Mouse (Mus musculus) heart, adult 2 months (tissue): Measurements from ENCODE around the gene Tmprss11b. TPM values are rescaled to one million over a fixed set of nuclear protein-coding genes. Genes with fewer than 3 reads are reported as not detected.
A peak's percentile ranks its signal among the peaks of the same experiment; 100 is the strongest.
"Not testable (repeated sequence)": the region's sequence is repeated elsewhere in the genome, so short reads cannot be mapped to it uniquely, and the experiment has no call there.

Source experiments
- DNase-seq, 2 experiments: peaks; one replicate each; pipeline ENCODE4 v3.0.0; 2021
- H3K27ac ChIP-seq: fragments of 200-600 bp; 2 replicates; pipeline ENCODE4 v1.8.1; 2022
- H3K27me3 ChIP-seq: fragments of 200-500 bp; 2 replicates; pipeline ENCODE4 v1.6.1; 2012; ENCODE audit warnings: mild to moderate bottlenecking, low read length, inconsistent platforms, mixed read lengths; ENCODE audit not compliant: control insufficient read depth, insufficient read depth
- H3K36me3 ChIP-seq: fragments of 200-500 bp; 2 replicates; pipeline ENCODE4 v1.6.1; 2012; ENCODE audit warnings: low read length, inconsistent platforms; ENCODE audit not compliant: control insufficient read depth, insufficient read depth
- H3K4me1 ChIP-seq: fragments of 200-500 bp; 2 replicates; pipeline ENCODE4 v1.6.1; 2011; ENCODE audit warnings: low read length; ENCODE audit not compliant: control insufficient read depth, insufficient read depth
- H3K4me3 ChIP-seq: fragments of 200-600 bp; 2 replicates; pipeline ENCODE4 v1.8.1; 2022
- H3K79me2 ChIP-seq: fragments of 200-500 bp; replicated peaks from 2 replicates; pipeline ENCODE4 v1.6.1; 2012; ENCODE audit warnings: mild to moderate bottlenecking, inconsistent platforms, low read length, moderate library complexity, mixed read lengths; ENCODE audit not compliant: control insufficient read depth, insufficient read depth
- H3K9ac ChIP-seq: fragments of 200-500 bp; 2 replicates; pipeline ENCODE4 v1.6.1; 2012; ENCODE audit warnings: low read depth, mild to moderate bottlenecking, control low read depth, inconsistent platforms, low read length, mixed read lengths
- CTCF ChIP-seq: fragments of 200-600 bp; IDR thresholded peaks from 2 replicates; pipeline ENCODE4 v1.8.1; 2022; ENCODE audit warnings: antibody characterized with exemption, mild to moderate bottlenecking, moderate library complexity
- EP300 ChIP-seq: fragments of 200-500 bp; IDR thresholded peaks from 2 replicates; pipeline ENCODE4 v1.6.1; 2011; ENCODE audit warnings: low read depth, low read length, control low read depth; ENCODE audit not compliant: insufficient read depth
- POLR2A ChIP-seq: fragments of 200-500 bp; IDR thresholded peaks from 2 replicates; pipeline ENCODE4 v1.6.1; 2011; ENCODE audit warnings: mild to moderate bottlenecking, low read depth, low read length, control low read depth; ENCODE audit not compliant: insufficient read depth
- WGBS: fragments of 180-500 bp; shearing (Covaris S2); methylation state at CpG from one replicate; pipeline ENCODE4 v1.1.7; 2018; 5-methylcytosine and 5-hydroxymethylcytosine counted together
- intact Hi-C: fragments of 180-260 bp; cut with DNase I; formaldehyde crosslinking; loops from one replicate; pipeline ENCODE4 v1.15.1; 2025
- polyA plus RNA-seq: library from polyadenylated mRNA; depleted of rRNA; stranded (reverse); fragments of >200 nt; gene quantifications from 2 replicates; pipeline ENCODE4 v1.2.3, GENCODE M21; 2012; rRNA removed
- total RNA-seq, 2 experiments: library from RNA; stranded (reverse); gene quantifications; 2 replicates each; pipeline ENCODE4 v1.2.3; 2021

The Tmprss11b gene
- total and polyA plus RNA-seq, 3 experiments = not detected

- H3K4me1 ChIP-seq, H3K79me2 ChIP-seq, H3K4me3 ChIP-seq, DNase-seq, H3K27ac ChIP-seq, H3K27me3 ChIP-seq, intact Hi-C loops, H3K36me3 ChIP-seq, H3K9ac ChIP-seq: not testable (repeated sequence)
- 28% methylated on average over 4 of the region's 4 CpGs for WGBS
- TF ChIP-seq CTCF = peak; percentile 46
Measured at GRCm38 (mm10) chr5:86649185-86649584, 27.0 kb downstream of the Tmprss11b start.

- Histone ChIP-seq H3K4me3 (no peak overlapping the region), H3K36me3 (no peaks in the 10 kb centered on the region), H3K27ac (no peak overlapping the region), H3K4me1 (no peaks in the 10 kb centered on the region), H3K9ac (no peak overlapping the region), H3K27me3 (no peaks in the 10 kb centered on the region), H3K79me2 (no peaks in the 10 kb centered on the region)
- TF ChIP-seq CTCF (no peak), POLR2A (no peak), EP300 (no peak)
- no peak for DNase-seq
- 18% methylated on average over 3 of the region's 3 CpGs for WGBS
- intact Hi-C loops = no loop called here
Measured at GRCm38 (mm10) chr5:86640795-86641194, 35.4 kb downstream of the Tmprss11b start.

GRCm38 (mm10) chr5:86632324-86632723 is 43.8 kb downstream of the Tmprss11b start, which contains the start of gene Tmprss11f:
Gene Tmprss11f (minus strand): TSS chr5:86632424.
- WGBS = 66% methylated on average over 5 of the region's 5 CpGs
- Histone ChIP-seq H3K27me3 (no peaks in the 10 kb centered on the region), H3K36me3 (no peaks in the 10 kb centered on the region), H3K4me3 (no peak within 1 kb of the TSS), H3K9ac (no peak within 1 kb of the TSS), H3K79me2 (no peaks in the 10 kb centered on the region), H3K27ac (no peak within 1 kb of the TSS), H3K4me1 (no peaks in the 10 kb centered on the region)
- DNase-seq = no peak
- intact Hi-C loops = no loop called here
- no peak for TF ChIP-seq CTCF
- no peak for TF ChIP-seq EP300
- TF ChIP-seq POLR2A = no peak

- TF ChIP-seq CTCF = no peak
- TF ChIP-seq EP300 = no peak
- TF ChIP-seq POLR2A = no peak
- 45% methylated on average over 2 of the region's 2 CpGs for WGBS
Measured at GRCm38 (mm10) chr5:86630700-86631099, 45.5 kb downstream of the Tmprss11b start.

DNA sequence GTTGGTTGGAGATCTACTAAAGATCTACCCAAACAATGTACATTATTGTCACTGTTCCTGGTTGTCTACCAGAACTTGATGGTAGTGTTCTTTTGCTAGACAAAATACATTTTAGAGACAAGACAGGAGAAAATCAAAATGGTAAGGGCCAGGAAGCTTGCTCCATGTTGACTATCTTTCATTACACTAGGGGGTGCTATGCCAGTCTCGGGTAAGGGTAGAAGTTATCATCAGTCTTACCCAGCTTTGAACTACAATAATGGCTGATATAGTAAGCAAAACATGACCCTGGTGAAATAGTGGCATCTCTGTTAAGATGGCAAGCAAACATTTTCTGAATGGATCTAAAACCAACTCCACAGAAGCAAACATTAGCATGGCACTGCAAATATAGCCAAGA is 54.4 kb downstream of the Tmprss11b start:
- H3K36me3 ChIP-seq = no peaks in the 10 kb centered on the region
- no peak for DNase-seq
- H3K4me1 ChIP-seq = no peaks in the 10 kb centered on the region
- no peak overlapping the region for H3K9ac ChIP-seq
- H3K27me3 ChIP-seq = no peaks in the 10 kb centered on the region
- no peaks in the 10 kb centered on the region for H3K79me2 ChIP-seq
- H3K4me3 ChIP-seq = no peak overlapping the region
- WGBS = 52% methylated on average over 1 of the region's 1 CpGs
- TF ChIP-seq POLR2A (no peak), CTCF (no peak), EP300 (no peak)
- intact Hi-C loops = no loop called here
- no peak overlapping the region for H3K27ac ChIP-seq

More at GRCm38 (mm10) chr5:86630700-86631099, 45.5 kb downstream of the Tmprss11b start:
- Histone ChIP-seq H3K27me3 (no peaks in the 10 kb centered on the region), H3K4me3 (no peak overlapping the region), H3K4me1 (no peaks in the 10 kb centered on the region), H3K79me2 (no peaks in the 10 kb centered on the region), H3K36me3 (no peaks in the 10 kb centered on the region), H3K9ac (no peak overlapping the region), H3K27ac (no peak overlapping the region)
- intact Hi-C loops = no loop called here
- DNase-seq = no peak

Other genes with a start within 250 kb of the Tmprss11b start
- not detected for gene Tmprss11a, start 207.4 kb downstream of the Tmprss11b start, total RNA-seq
- gene Tmprss11a, start 207.4 kb downstream of the Tmprss11b start, polyA plus RNA-seq = not detected in 2 replicates
- gene Tmprss11g, start 157.8 kb downstream of the Tmprss11b start, total RNA-seq = not detected
- gene Tmprss11g, start 157.8 kb downstream of the Tmprss11b start, polyA plus RNA-seq = not detected in 2 replicates
- not detected for gene Tmprss11f, start 43.9 kb downstream of the Tmprss11b start, total RNA-seq
- gene Tmprss11f, start 43.9 kb downstream of the Tmprss11b start, polyA plus RNA-seq = not detected in 2 replicates
- gene Tmprss11e, start 69.5 kb upstream of the Tmprss11b start, total RNA-seq = not detected
- 0.02 TPM in 1 of 2 replicates, not detected in the other for gene Tmprss11e, start 69.5 kb upstream of the Tmprss11b start, polyA plus RNA-seq
- gene Ythdc1, start 127.9 kb upstream of the Tmprss11b start, total RNA-seq = 10 to 100 TPM; 28.1 to 30.3 TPM
- gene Ythdc1, start 127.9 kb upstream of the Tmprss11b start, polyA plus RNA-seq = 11.7 and 19.2 TPM in 2 replicates
- gene Ugt2b34, start 230.6 kb upstream of the Tmprss11b start, total RNA-seq = not detected
- gene Ugt2b34, start 230.6 kb upstream of the Tmprss11b start, polyA plus RNA-seq = 0.09 and 0.14 TPM in 2 replicates